Mouse (Mus musculus): Measurements from ENCODE around the gene Sh3bp2. TPM values are rescaled to one million over a fixed set of nuclear protein-coding genes. Genes with fewer than 3 reads are reported as not detected.

Gene Sh3bp2
- polyA plus RNA-seq (2016; fragmentation: Nextera tagmentation; extraction: Ambion mirVana) = 15.8 and 17.9 TPM in 2 replicates

- no peak within 1 kb of the TSS for H3K27ac ChIP-seq
Observed at GRCm38 (mm10) chr5:34525663-34526476, at the start of gene Sh3bp2. Gene Sh3bp2 (plus strand): TSS chr5:34525838.

DNA sequence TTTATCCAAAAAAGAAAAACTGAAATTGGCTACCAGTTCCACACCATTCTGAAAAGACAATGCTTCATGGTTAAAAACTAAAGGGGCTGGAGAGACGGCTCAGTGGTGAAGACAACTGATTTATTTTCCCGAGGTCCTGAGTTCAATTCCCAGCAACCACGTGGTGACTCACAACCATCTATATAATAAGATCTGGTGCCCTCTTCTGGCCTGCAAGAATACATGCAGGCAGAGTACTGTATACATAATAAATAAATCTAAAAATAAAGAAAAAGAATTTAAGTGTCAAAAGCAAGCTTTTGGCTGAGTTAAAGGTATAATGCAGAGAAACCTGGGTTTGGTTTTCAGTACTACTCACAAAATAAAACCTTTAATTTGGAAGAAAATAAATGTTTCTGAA lies 44.7 kb upstream of the Sh3bp2 start:
- H3K9ac ChIP-seq = no peak overlapping the region
- no peaks in the 10 kb centered on the region for H3K9me3 ChIP-seq
- ATAC-seq (ENCODE audit: low FRiP score, low read depth) = no peak
- WGBS = 77% methylated on average over 3 of the region's 3 CpGs
- H3K4me1 ChIP-seq = no peaks in the 10 kb centered on the region
- H3K4me3 ChIP-seq = no peak overlapping the region
- no peak overlapping the region for H3K27ac ChIP-seq
- H3K4me2 ChIP-seq (replicated peaks) = no peak overlapping the region
- H3K27me3 ChIP-seq (replicated peaks) = no peaks in the 10 kb centered on the region
- peaks cover 73% of the 10 kb centered on the region for H3K36me3 ChIP-seq

More at GRCm38 (mm10) chr5:34525663-34526476, at the start of gene Sh3bp2:
- H3K9me3 ChIP-seq = no peaks in the 10 kb centered on the region
- no peaks in the 10 kb centered on the region for H3K4me1 ChIP-seq
- peaks cover 9% of the 10 kb centered on the region; the same call in 1 of the 2 replicates for H3K27me3 ChIP-seq (replicated peaks)
- peak within 1 kb of the TSS; percentile 42 for H3K4me3 ChIP-seq
- no peaks in the 10 kb centered on the region for H3K36me3 ChIP-seq
- WGBS = 3% methylated on average over 38 of the region's 38 CpGs
- peak within 1 kb of the TSS; percentile 66 for H3K4me2 ChIP-seq (replicated peaks)
- ATAC-seq (ENCODE audit: low FRiP score, low read depth) = peak; percentile 81
- peak within 1 kb of the TSS; percentile 33 for H3K9ac ChIP-seq

- 96% methylated on average over 15 of the region's 15 CpGs for WGBS
Observed at GRCm38 (mm10) chr5:34485731-34486130, 39.9 kb upstream of the Sh3bp2 start.

DNA sequence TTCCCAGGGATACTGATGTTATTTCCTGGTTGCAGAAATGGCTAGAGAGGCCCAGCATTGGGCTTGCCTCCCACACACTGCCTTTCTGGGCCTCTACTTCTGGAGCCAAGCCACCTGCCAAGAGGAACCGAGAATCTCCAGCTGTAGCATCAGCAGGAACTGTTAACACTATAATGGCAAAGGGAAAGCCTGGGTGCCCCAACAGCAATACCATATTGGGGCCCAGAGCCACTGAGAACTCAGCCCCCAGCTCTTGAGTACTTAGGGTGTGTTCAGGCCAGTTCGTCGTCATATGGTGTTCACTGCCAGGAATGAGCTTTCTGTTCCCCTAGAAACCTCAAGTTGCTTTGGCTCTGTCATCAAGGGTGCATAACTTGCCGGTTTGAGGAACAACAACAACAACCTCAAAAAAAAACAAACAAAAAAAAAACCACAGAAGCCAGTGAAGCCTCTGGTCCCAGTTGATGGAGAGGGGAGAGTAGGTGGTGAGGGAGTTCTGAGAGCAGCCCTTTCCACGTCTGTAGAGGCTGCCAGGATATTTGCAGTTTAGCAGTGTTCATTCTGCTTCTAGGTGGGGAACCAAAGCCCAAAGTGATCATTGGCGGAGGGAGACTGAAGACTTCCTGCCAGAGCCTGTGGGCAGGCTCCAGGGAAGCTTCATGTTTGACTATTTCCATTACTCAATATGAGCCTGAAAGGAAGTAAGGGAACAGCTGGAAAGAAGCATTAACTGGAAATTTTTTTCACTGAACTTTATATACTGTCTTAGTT lies 38.1 kb upstream of the Sh3bp2 start:
- Histone ChIP-seq H3K27ac (no peak overlapping the region), H3K4me2 (replicated peaks) (no peak overlapping the region), H3K4me3 (no peak overlapping the region), H3K9me3 (no peaks in the 10 kb centered on the region), H3K36me3 (peaks cover 36% of the 10 kb centered on the region), H3K27me3 (replicated peaks) (no peaks in the 10 kb centered on the region), H3K9ac (no peak overlapping the region), H3K4me1 (no peaks in the 10 kb centered on the region)
- no peak for ATAC-seq (ENCODE audit: low FRiP score, low read depth)
- 83% methylated on average over 6 of the region's 6 CpGs for WGBS

More at GRCm38 (mm10) chr5:34485731-34486130, 39.9 kb upstream of the Sh3bp2 start:
- Histone ChIP-seq H3K9me3 (no peaks in the 10 kb centered on the region), H3K9ac (no peak overlapping the region), H3K4me1 (no peaks in the 10 kb centered on the region), H3K36me3 (peaks cover 51% of the 10 kb centered on the region), H3K27ac (no peak overlapping the region), H3K4me3 (no peak overlapping the region), H3K27me3 (replicated peaks) (no peaks in the 10 kb centered on the region), H3K4me2 (replicated peaks) (no peak overlapping the region)
- ATAC-seq (ENCODE audit: low FRiP score, low read depth) = no peak

- H3K9ac ChIP-seq = no peak overlapping the region
- WGBS = 85% methylated on average over 6 of the region's 6 CpGs
- no peaks in the 10 kb centered on the region for H3K4me1 ChIP-seq
- ATAC-seq (ENCODE audit: low FRiP score, low read depth) = no peak
- no peaks in the 10 kb centered on the region for H3K9me3 ChIP-seq
- H3K36me3 ChIP-seq = peaks cover 32% of the 10 kb centered on the region
- no peak overlapping the region for H3K27ac ChIP-seq
- no peak overlapping the region for H3K4me2 ChIP-seq (replicated peaks)
- no peaks in the 10 kb centered on the region for H3K27me3 ChIP-seq (replicated peaks)
- no peak overlapping the region for H3K4me3 ChIP-seq
Observed at GRCm38 (mm10) chr5:34488741-34489417, 36.8 kb upstream of the Sh3bp2 start.

- no peak overlapping the region for H3K4me3 ChIP-seq
- no peaks in the 10 kb centered on the region for H3K4me1 ChIP-seq
- no peak overlapping the region for H3K4me2 ChIP-seq (replicated peaks)
- H3K9me3 ChIP-seq = no peaks in the 10 kb centered on the region
- no peak for ATAC-seq (ENCODE audit: low FRiP score, low read depth)
- peaks cover 32% of the 10 kb centered on the region for H3K36me3 ChIP-seq
- WGBS = 90% methylated on average over 3 of the region's 3 CpGs
- no peak overlapping the region for H3K27ac ChIP-seq
- H3K27me3 ChIP-seq (replicated peaks) = no peaks in the 10 kb centered on the region
- H3K9ac ChIP-seq = no peak overlapping the region
Observed at GRCm38 (mm10) chr5:34489418-34489787, 36.2 kb upstream of the Sh3bp2 start.

DNA sequence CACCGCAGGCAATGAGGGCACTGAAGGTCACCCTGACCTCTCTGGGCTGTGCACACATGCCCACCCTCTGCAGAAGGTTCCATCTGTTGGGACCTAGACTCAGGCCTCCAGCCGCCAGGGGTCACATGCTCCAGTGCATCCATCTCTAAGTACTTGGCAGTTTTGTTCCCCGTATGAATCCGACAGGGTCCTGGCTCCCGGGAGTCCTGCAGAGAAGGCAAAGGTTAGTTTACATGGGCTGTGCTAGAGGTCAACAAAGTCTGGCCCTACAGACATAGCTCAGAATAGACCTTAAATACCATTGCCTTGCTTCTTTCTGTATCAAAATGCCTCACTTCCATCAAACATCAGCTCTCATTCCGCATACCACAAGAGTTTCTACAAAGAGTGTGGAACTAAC lies 28.9 kb upstream of the Sh3bp2 start:
- Histone ChIP-seq H3K4me2 (replicated peaks) (no peak overlapping the region), H3K4me3 (no peak overlapping the region), H3K4me1 (no peaks in the 10 kb centered on the region), H3K9ac (no peak overlapping the region), H3K27ac (no peak overlapping the region), H3K27me3 (replicated peaks) (no peaks in the 10 kb centered on the region), H3K36me3 (no peaks in the 10 kb centered on the region), H3K9me3 (no peaks in the 10 kb centered on the region)
- 72% methylated on average over 6 of the region's 6 CpGs for WGBS
- ATAC-seq (ENCODE audit: low FRiP score, low read depth) = no peak

GRCm38 (mm10) chr5:34500886-34501285 lies 24.8 kb upstream of the Sh3bp2 start:
- Histone ChIP-seq H3K36me3 (no peaks in the 10 kb centered on the region), H3K27me3 (replicated peaks) (no peaks in the 10 kb centered on the region), H3K9ac (no peak overlapping the region), H3K27ac (no peak overlapping the region), H3K4me1 (no peaks in the 10 kb centered on the region), H3K4me2 (replicated peaks) (no peak overlapping the region), H3K4me3 (no peak overlapping the region), H3K9me3 (no peaks in the 10 kb centered on the region)
- no peak for ATAC-seq (ENCODE audit: low FRiP score, low read depth)
- 85% methylated on average over 5 of the region's 5 CpGs for WGBS

DNA sequence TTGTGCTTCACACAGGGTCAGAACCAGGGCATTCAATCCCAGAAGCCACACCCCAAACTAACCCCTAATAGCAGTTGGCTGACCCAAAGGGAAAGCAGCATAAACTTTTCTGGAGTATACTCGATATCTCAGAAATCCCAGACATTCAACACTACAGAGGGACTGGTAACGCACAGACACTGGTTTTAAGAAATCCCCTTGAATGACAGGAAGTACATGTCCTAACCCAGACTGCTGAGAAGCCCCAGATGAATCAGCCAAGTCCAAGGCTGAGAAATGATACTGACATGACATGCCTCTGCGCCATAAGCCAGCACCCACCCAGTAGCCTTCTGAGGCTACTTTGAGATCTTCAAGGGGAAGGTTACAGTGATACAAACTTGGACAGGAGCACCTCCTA lies 24.1 kb upstream of the Sh3bp2 start:
- Histone ChIP-seq H3K9ac (no peak overlapping the region), H3K36me3 (no peaks in the 10 kb centered on the region), H3K4me2 (replicated peaks) (no peak overlapping the region), H3K4me1 (no peaks in the 10 kb centered on the region), H3K9me3 (no peaks in the 10 kb centered on the region), H3K4me3 (no peak overlapping the region), H3K27me3 (replicated peaks) (no peaks in the 10 kb centered on the region), H3K27ac (no peak overlapping the region)
- 93% methylated on average over 3 of the region's 3 CpGs for WGBS
- ATAC-seq (ENCODE audit: low FRiP score, low read depth) = no peak

DNA sequence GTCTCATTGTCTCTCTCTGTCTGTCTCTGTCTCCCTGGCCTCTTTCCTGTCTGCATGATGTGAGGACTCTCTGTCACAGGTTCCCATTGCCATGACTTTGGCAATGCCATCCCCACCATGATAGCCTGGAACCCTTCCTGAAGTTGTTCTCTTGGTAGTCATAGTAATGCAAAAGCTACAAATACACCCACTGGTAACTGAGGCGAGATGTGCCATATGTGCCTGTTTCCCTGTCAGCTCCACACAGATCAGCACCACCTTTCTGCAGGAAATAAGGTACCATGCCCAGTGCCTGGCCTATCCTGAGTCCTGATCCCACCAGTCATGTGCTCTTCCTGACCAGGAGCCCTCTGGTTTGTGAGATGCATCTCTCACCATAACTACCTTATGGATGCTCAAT lies 23.2 kb upstream of the Sh3bp2 start:
- WGBS = 97% methylated on average over 1 of the region's 1 CpGs

DNA sequence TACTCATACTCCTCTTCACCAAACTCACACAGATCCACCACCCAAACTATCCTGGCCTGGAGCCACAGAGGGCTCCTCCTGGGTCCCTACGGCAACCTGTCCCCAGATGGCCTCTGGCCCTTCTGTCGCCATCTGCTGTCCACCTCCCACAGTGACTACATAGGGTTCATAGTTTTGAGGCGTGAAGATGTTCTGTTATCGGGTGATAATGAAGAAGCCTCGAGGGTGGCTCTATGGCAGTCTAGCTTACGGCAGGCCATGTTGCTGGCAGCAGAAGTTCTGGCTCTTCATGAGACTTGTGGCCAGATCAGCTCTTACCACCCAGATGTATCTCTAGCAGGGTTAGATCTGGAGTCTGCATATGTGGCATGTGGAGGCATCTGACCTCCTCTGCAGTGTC lies 22.8 kb upstream of the Sh3bp2 start:
- Histone ChIP-seq H3K9ac (no peak overlapping the region), H3K4me2 (replicated peaks) (no peak overlapping the region), H3K4me1 (no peaks in the 10 kb centered on the region), H3K4me3 (no peak overlapping the region), H3K27me3 (replicated peaks) (no peaks in the 10 kb centered on the region), H3K36me3 (no peaks in the 10 kb centered on the region), H3K9me3 (no peaks in the 10 kb centered on the region), H3K27ac (no peak overlapping the region)
- WGBS = 82% methylated on average over 6 of the region's 6 CpGs
- ATAC-seq (ENCODE audit: low FRiP score, low read depth) = no peak

More for the DNA sequence above, 23.2 kb upstream of the Sh3bp2 start:
- Histone ChIP-seq H3K27ac (no peak overlapping the region), H3K36me3 (no peaks in the 10 kb centered on the region), H3K4me3 (no peak overlapping the region), H3K9ac (no peak overlapping the region), H3K9me3 (no peaks in the 10 kb centered on the region), H3K4me1 (no peaks in the 10 kb centered on the region), H3K27me3 (replicated peaks) (no peaks in the 10 kb centered on the region), H3K4me2 (replicated peaks) (no peak overlapping the region)
- ATAC-seq (ENCODE audit: low FRiP score, low read depth) = no peak

- Histone ChIP-seq H3K27me3 (replicated peaks) (peaks cover 13% of the 10 kb centered on the region), H3K36me3 (no peaks in the 10 kb centered on the region), H3K9me3 (no peaks in the 10 kb centered on the region), H3K4me2 (replicated peaks) (no peak overlapping the region), H3K4me1 (peaks cover 11% of the 10 kb centered on the region; the same call in 1 of the 2 replicates), H3K9ac (no peak overlapping the region), H3K4me3 (no peak overlapping the region), H3K27ac (no peak overlapping the region)
- ATAC-seq (ENCODE audit: low FRiP score, low read depth) = no peak
- 78% methylated on average over 3 of the region's 3 CpGs for WGBS
Observed at GRCm38 (mm10) chr5:34512486-34512885, 13.2 kb upstream of the Sh3bp2 start.

Data from neural tube, embryonic 12.5 days (tissue).